Mouse (Mus musculus): ENCODE data around the gene Gfy.
A peak's percentile ranks its signal among the peaks of the same experiment; 100 is the strongest.

Gfy gene

DNA sequence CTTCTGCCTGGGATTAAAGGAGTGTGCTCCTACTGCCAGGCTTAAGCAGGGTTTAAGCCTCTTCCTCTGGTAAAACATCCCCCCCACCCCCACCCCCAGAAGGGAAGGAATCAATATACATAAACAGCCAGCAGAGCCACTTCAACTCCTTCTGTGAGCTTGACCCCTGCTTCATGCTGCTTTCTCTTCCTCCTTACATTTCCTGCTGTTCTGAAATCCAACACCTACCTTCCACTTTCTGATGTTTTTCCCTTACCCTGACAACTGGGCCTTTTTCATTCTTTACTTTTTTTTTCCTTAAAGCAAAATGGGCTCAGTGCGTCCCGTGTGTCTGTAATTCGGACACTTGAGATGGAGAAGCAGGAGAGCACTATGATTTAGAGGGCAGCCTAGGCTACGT lies 29.0 kb downstream of the Gfy start:
- no peak for DNase-seq (ENCODE audit: inconsistent age in 2 of 2, low spot score in 1 of 2)

GRCm38 (mm10) chr7:45149545-45149944 lies 29.8 kb downstream of the Gfy start:
- DNase-seq (ENCODE audit: inconsistent age in 2 of 2, low spot score in 1 of 2) = no peak

DNA sequence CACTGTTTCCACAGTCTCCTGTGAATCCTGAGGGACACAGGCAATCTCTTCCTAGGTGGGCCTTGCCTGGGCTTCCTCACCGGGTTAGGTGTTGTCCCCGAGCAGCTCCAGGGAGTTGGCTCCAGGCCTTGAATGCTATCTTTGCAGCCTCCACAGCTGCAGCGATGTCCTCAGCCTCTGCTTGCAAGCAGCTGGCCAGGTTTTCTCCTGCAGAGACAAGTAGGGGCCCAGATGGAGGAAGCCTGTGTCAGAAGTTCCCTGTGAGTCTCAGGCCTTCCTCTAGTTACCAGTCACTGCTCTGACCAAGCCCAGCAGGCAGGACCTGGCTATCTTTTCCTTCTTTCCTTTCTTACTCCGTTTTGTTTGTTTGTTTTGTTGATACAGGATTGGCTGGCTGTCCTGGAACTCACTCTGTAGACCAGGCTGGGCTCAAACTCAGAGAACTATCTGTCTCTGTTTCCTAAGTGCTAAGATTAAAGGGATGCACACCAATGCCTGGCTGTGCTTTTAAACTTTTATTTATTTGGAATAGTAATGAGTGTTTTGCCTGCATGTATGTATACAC lies 30.8 kb downstream of the Gfy start:
- DNase-seq (ENCODE audit: inconsistent age in 2 of 2, low spot score in 1 of 2) = no peak

GRCm38 (mm10) chr7:45147899-45148298 lies 31.5 kb downstream of the Gfy start:
- DNase-seq (ENCODE audit: inconsistent age in 2 of 2, low spot score in 1 of 2) = peak in 1 of 2 experiments; percentile 67

DNA sequence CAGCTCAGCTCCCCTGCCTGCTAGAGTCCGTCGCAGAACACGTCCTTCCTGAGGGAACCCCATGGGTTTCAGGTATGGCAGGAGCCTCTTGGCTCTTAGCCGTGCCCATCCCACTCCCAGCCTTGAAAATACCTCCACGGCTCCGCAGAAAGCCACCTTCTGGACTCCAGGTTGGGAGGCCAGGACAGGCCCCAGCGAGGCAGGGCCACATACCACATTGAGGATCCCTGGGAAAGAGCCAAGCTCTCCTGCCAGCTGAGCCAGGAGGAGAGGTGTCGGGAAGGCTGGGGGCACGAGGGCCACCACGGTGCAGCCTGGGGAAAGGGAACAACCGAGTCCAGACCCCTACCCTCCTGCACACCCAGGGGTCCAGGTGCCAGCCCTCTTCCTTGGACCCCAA lies 32.1 kb downstream of the Gfy start:
- no peak for DNase-seq (ENCODE audit: inconsistent age in 2 of 2, low spot score in 1 of 2)

- DNase-seq (ENCODE audit: inconsistent age in 2 of 2, low spot score in 1 of 2) = no peak
These were observed 33.9 kb downstream of the Gfy start for GRCm38 (mm10) chr7:45145460-45145859.

- DNase-seq (ENCODE audit: inconsistent age in 2 of 2, low spot score in 1 of 2) = no peak
These were observed 34.8 kb downstream of the Gfy start for GRCm38 (mm10) chr7:45144368-45145174.

DNA sequence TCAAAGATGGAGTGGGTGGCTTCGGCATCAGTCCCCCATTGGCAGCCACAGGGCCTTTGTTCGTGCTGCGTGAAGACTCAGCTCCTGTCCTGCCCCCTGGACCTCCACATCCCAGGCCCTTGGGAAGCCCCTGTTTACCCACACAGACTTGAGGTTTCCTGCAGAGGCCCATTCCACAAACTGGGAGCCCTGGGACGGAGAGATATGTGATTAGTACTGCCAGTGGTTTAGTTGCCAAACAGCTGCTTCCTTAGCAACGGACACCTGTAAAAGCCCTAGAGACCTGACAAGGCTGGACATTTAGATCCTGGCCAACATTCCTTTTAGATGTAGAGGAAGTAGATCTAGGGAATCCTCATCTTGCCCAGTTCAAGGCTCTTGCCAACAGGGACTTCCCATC lies 37.5 kb downstream of the Gfy start:
- DNase-seq (ENCODE audit: inconsistent age in 2 of 2, low spot score in 1 of 2) = no peak

DNA sequence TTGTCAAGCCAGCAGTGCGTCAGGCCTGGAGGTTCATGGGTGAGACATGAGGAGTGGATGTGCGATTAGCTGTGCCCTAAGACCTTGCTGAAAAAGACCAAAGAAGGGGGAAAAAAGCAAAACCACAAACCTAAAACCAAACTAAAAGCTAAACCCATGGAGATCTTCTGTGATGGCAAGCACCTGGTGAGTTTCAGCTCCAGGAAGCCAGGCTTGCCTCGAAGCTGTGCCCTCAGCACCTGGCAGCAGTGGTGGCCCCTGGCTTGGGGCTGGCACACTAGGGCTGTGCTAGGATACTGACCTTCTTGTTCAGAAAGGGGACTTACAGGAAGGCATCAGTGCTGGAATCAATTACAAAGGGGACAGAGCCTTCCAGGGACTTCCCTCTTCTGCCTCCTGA lies 38.0 kb downstream of the Gfy start:
- DNase-seq (ENCODE audit: inconsistent age in 2 of 2, low spot score in 1 of 2) = no peak

GRCm38 (mm10) chr7:45139904-45140723 lies 39.3 kb downstream of the Gfy start:
- peak; percentile 77 to 90 for DNase-seq (ENCODE audit: inconsistent age in 2 of 2, low spot score in 1 of 2)

GRCm38 (mm10) chr7:45138403-45138802 lies 41.0 kb downstream of the Gfy start:
- DNase-seq (ENCODE audit: inconsistent age in 2 of 2, low spot score in 1 of 2) = no peak

- no peak for DNase-seq (ENCODE audit: inconsistent age in 2 of 2, low spot score in 1 of 2)
These were observed 42.0 kb downstream of the Gfy start for GRCm38 (mm10) chr7:45137171-45138006.

DNA sequence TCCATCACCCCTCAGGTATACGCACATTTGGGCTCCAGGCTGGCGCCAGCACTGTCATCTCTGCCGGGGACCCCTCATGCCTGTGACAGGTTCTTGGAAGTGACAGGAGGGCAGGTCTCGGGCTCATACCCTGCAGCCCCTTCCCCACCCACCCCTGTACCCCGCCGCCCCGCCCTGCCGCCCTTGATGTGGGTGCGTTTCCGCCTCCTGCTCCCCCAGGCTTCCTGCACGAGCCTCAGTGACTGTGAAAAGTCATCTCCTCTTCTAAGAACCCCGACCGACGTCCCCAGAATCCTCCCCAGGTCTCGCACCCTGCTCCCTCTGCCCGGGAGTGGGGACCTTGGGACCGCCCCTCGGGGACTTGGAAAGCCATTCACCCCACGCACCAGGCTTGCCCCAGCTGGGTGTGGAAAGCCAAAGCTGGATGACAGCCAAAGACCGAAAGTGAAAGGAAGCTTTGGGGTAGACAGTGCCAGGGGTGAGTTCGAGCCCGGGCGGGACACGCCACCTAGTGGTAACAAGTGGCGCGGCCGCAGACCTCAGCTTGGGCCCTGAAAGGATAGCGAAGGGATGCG lies 43.3 kb downstream of the Gfy start, which contains the start of the genes Gm45713 and Flt3l:
Gene Gm45713, minus strand, starts transcription at position 239 of the 575 bp plus-strand sequence.
Gene Flt3l, minus strand, starts transcription at position 440 of the 575 bp plus-strand sequence.
- peak; percentile 94 to 99 for DNase-seq (ENCODE audit: inconsistent age in 2 of 2, low spot score in 1 of 2)

DNA sequence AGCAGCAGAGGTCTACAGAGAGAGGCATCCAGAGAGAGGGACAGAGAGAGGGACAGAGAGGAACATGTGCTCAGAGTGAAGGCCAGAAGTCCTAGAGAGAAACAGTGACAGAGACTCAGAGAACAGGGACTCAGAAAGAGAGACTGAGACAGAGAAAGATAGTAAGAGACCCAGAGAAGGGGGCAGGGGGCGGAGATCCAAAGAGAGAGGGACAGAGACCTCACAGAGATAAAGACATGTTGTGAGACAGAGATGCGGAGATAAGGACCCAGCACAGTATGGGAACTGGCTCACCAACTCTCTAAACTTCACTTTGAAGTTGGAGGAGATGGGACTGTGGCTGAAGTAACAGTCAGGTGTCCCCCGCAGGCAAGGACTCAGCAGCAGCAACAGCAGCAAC lies 44.0 kb downstream of the Gfy start:
- DNase-seq (ENCODE audit: inconsistent age in 2 of 2, low spot score in 1 of 2) = peak; percentile 22 to 60

DNA sequence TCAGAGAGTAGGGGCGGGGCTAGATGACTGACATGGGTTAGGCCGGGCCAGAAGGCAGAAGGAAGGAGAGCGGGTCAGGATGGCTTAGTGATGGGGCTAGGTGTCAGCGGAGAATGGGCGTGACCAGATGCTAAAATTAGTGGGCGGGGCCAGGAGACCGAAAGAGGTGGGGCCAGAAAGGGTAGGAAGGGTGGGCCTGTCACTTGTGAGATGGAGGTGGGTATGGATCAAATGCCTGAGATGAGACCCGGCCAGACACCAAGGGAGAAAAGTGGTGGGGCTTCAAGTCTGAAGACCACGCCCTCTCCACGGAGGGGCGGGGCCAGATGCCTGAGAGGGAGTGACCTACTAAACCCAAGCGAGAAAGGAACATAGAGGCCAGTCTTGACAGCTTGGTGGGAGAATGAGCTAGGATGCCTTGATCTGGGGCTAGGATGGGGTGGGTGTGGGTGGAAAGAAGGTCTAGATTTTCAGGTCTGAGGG lies 44.8 kb downstream of the Gfy start:
- peak; percentile 59 to 77 for DNase-seq (ENCODE audit: inconsistent age in 2 of 2, low spot score in 1 of 2)

- peak in 1 of 2 experiments; percentile 15 for DNase-seq (ENCODE audit: inconsistent age in 2 of 2, low spot score in 1 of 2)
These were observed 45.8 kb downstream of the Gfy start for GRCm38 (mm10) chr7:45133446-45134159.

GRCm38 (mm10) chr7:45131850-45132249 lies 47.5 kb downstream of the Gfy start:
- DNase-seq (ENCODE audit: inconsistent age in 2 of 2, low spot score in 1 of 2) = peak; percentile 24 to 30

GRCm38 (mm10) chr7:45129776-45130512 lies 49.4 kb downstream of the Gfy start:
- DNase-seq (ENCODE audit: inconsistent age in 2 of 2, low spot score in 1 of 2) = peak; percentile 26 to 43

DNA sequence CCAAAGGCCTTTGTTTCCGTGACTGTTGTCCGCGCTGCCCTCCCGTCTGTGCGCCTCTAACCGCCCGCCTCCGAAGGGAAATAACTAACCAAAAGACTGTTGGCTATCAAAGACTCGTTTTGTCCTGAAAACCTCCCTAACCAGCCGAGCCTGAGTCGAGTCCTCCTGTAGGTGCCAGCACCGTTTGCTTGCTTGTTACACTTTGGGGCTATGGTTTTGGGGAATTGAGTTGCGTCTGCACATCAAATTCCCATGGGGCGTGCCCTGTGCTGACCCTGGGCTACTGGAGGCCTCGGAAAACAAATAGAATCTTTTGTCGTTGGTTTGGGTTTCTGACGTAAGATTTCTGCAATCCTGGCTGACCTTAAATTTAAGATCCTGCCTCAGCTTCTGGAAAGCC lies 50.1 kb downstream of the Gfy start:
- no peak for DNase-seq (ENCODE audit: inconsistent age in 2 of 2, low spot score in 1 of 2)
